In the genomic region with DNA sequence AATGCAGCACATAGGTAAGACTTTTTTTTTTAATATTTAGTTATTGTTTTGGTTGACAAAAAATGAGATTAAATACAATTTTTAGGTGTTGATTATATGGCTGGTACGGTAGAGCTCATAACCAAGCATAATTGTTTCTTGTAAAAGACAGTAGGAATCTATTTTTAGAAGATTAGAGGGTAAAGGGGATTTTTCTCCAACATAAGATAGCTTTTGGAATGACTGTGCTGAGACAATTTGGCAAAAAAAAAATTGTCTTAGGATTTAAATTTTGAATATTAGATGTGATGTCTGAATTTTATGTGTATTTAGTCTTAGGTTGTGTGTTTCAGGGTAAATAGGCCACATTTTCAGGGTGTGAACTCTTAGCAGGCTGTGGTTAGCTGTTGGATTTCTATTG, we compare ENCODE assay signal across 8 mouse cellular contexts. TPM values are rescaled to one million over a fixed set of nuclear protein-coding genes. Genes with fewer than 3 reads are reported as not detected.
A peak's percentile ranks its signal among the peaks of the same experiment; 100 is the strongest.
DNase-seq lines count a peak whose midpoint lies in the region; ATAC-seq and TF ChIP-seq lines count a peak whose summit lies in the region.
"Had no signal": no experiment of that assay in that cellular context is flagged by ENCODE, and none has a peak within 500 bp of the region (broad histone marks: within the 10 kb centered on the region; RNA-seq: fewer than 3 reads in every experiment).

No protein-coding gene starts in this region.

- no peak for TF ChIP-seq CTCF in cortical plate, adult 2 months (IDR thresholded peaks at IDR 0.05; ENCODE audit: extremely low read depth, insufficient read depth, low read length)
- TF ChIP-seq CTCF in forebrain, postnatal 0 days (IDR thresholded peaks at IDR 0.05; ENCODE audit: low read depth) = no peak
- no peak for TF ChIP-seq CTCF in midbrain, postnatal 0 days (IDR thresholded peaks at IDR 0.05)

- peaks cover 12% of the 10 kb centered on the region for H3K4me1 ChIP-seq in kidney, embryonic 16.5 days (ENCODE audit: insufficient read depth, low read length)
- H3K4me1 ChIP-seq in cortical plate, adult 2 months (ENCODE audit: control insufficient read depth, insufficient read depth, low read length) = peaks cover 6% of the 10 kb centered on the region
- H3K4me1 ChIP-seq in forebrain, postnatal 0 days (ENCODE audit: insufficient read depth) = peaks cover 13% of the 10 kb centered on the region; the same call in 1 of the 2 replicates
- no peaks in the 10 kb centered on the region; the same call in 1 of the 2 replicates for H3K4me1 ChIP-seq in midbrain, postnatal 0 days (ENCODE audit: insufficient read depth, low read length)

- peaks cover 16% of the 10 kb centered on the region for H3K36me3 ChIP-seq in kidney, embryonic 16.5 days (ENCODE audit: insufficient read depth, low read length)
- 0 out of 2 replicates have a peak, but pooled peaks cover 9% of the 10 kb centered on the region for H3K36me3 ChIP-seq in forebrain, postnatal 0 days (ENCODE audit: insufficient read depth)
- no peaks in the 10 kb centered on the region for H3K36me3 ChIP-seq in midbrain, postnatal 0 days (ENCODE audit: insufficient read depth, low read length)

- TF ChIP-seq POLR2A in cortical plate, adult 2 months (IDR thresholded peaks at IDR 0.05; ENCODE audit: extremely low read depth, insufficient read depth, low read length) = no peak

- H3K27ac ChIP-seq in kidney, embryonic 16.5 days (ENCODE audit: low read length) = no peak overlapping the region; the same call in 1 of the 2 replicates
- H3K27ac ChIP-seq in cortical plate, adult 2 months (ENCODE audit: insufficient read depth, low read length) = peak overlapping the region; percentile 7; the same call in 1 of the 2 replicates
- peak overlapping the region; percentile 95 for H3K27ac ChIP-seq in forebrain, postnatal 0 days (ENCODE audit: low read depth, low read length)
- peak overlapping the region; percentile 89 for H3K27ac ChIP-seq in midbrain, postnatal 0 days (ENCODE audit: low read depth, low read length)
- H3K27ac ChIP-seq: liver, embryonic 15.5 days had no signal

- H3K4me3 ChIP-seq in kidney, embryonic 16.5 days (ENCODE audit: low read length) = peak overlapping the region; percentile 33; the same call in 1 of the 2 replicates
- peak overlapping the region; percentile 43 for H3K4me3 ChIP-seq in cortical plate, adult 2 months (ENCODE audit: insufficient read depth, low read length)
- H3K4me3 ChIP-seq in forebrain, postnatal 0 days (ENCODE audit: low read depth, low read length) = peak overlapping the region; percentile 43
- H3K4me3 ChIP-seq in midbrain, postnatal 0 days (ENCODE audit: low read depth, low read length) = peak overlapping the region; percentile 45
- H3K4me3 ChIP-seq: liver, embryonic 15.5 days had no signal

- WGBS in kidney, embryonic 16.5 days = 66% methylated on average over 1 of the region's 1 CpGs
- WGBS in forebrain, postnatal 0 days = 4% methylated on average over 1 of the region's 1 CpGs
- WGBS in midbrain, postnatal 0 days = 15% methylated on average over 1 of the region's 1 CpGs

- H3K4me2 ChIP-seq in kidney, embryonic 16.5 days (replicated peaks; ENCODE audit: low read depth, low read length) = peak overlapping the region; percentile 46; the same call in 1 of the 2 replicates
- H3K4me2 ChIP-seq in forebrain, postnatal 0 days (ENCODE audit: low read depth) = peak overlapping the region; percentile 71
- H3K4me2 ChIP-seq in midbrain, postnatal 0 days (ENCODE audit: low read depth, low read length, poor library complexity, severe bottlenecking) = peak overlapping the region; percentile 65

- no peaks in the 10 kb centered on the region for H3K9me3 ChIP-seq in kidney, embryonic 16.5 days (ENCODE audit: low read length)
- no peaks in the 10 kb centered on the region for H3K9me3 ChIP-seq in forebrain, postnatal 0 days (ENCODE audit: low read length)
- no peaks in the 10 kb centered on the region for H3K9me3 ChIP-seq in midbrain, postnatal 0 days (ENCODE audit: low read length)
- H3K9me3 ChIP-seq: liver, embryonic 15.5 days had no signal

- ATAC-seq in kidney, embryonic 16.5 days (ENCODE audit: low FRiP score, low TSS enrichment) = no peak
- no peak for ATAC-seq in forebrain, postnatal 0 days
- ATAC-seq in midbrain, postnatal 0 days (ENCODE audit: low FRiP score) = no peak
- no peak for ATAC-seq in granulocyte monocyte progenitor cell, adult 5-6 weeks (replicated peaks; ENCODE audit: poor library complexity, severe bottlenecking)

- no peak for DNase-seq in kidney, adult 18-20 months
- DNase-seq in forebrain, postnatal 0 days = peak; percentile 10
- no peak for DNase-seq in midbrain, postnatal 0 days (ENCODE audit: low spot score)
- no peak for DNase-seq in adrenal gland, adult (ENCODE audit: inconsistent age in 2 of 2, low spot score in 1 of 2)

- no peak overlapping the region for H3K9ac ChIP-seq in kidney, embryonic 16.5 days (replicated peaks; ENCODE audit: low read length)
- H3K9ac ChIP-seq in forebrain, postnatal 0 days = peak overlapping the region; percentile 63
- H3K9ac ChIP-seq in midbrain, postnatal 0 days (replicated peaks; ENCODE audit: low read length, poor library complexity, severe bottlenecking) = peak overlapping the region; percentile 60
- H3K9ac ChIP-seq: liver, embryonic 15.5 days had no signal

- no peaks in the 10 kb centered on the region for H3K27me3 ChIP-seq in kidney, embryonic 16.5 days (ENCODE audit: insufficient read depth, low read length)
- H3K27me3 ChIP-seq in forebrain, postnatal 0 days (ENCODE audit: insufficient read depth, low read length) = no peaks in the 10 kb centered on the region
- H3K27me3 ChIP-seq in midbrain, postnatal 0 days (ENCODE audit: insufficient read depth, low read length) = no peaks in the 10 kb centered on the region
- H3K27me3 ChIP-seq: liver, embryonic 15.5 days had no signal

RNA-seq across cellular contexts. Expression of gene Arid4a, which starts 32.8 kb away (rescaled TPM):
- 34.6 and 38.6 TPM in 2 replicates for polyA plus RNA-seq in kidney, embryonic 16.5 days (2015; fragmentation: Nextera tagmentation; extraction: Ambion mirVana)
- 17.8 and 18.4 TPM in 2 replicates for polyA plus RNA-seq in cortical plate, adult 2 months (2012; rRNA removed)
- 15.6 and 17.9 TPM in 2 replicates for total RNA-seq in forebrain, postnatal 0 days (2014; rRNA removed)
- polyA plus RNA-seq in forebrain, postnatal 0 days (2015; fragmentation: Nextera tagmentation; extraction: Ambion mirVana) = 27.4 and 38.2 TPM in 2 replicates
- 11.0 and 11.1 TPM in 2 replicates for total RNA-seq in midbrain, postnatal 0 days (2014; rRNA removed)
- 40.0 and 43.4 TPM in 2 replicates for polyA plus RNA-seq in midbrain, postnatal 0 days (2015; fragmentation: Nextera tagmentation; extraction: Ambion mirVana)
- 23.8 and 26.9 TPM in 2 replicates for total RNA-seq in granulocyte monocyte progenitor cell, adult 5-6 weeks (2014; fragmentation: Nextera tagmentation)
- 43.3 and 46.0 TPM in 2 replicates for total RNA-seq in granulocyte monocyte progenitor cell, adult 5-6 weeks (2017)
